Mouse (Mus musculus) adipocyte (in vitro differentiated cells): ENCODE data around the gene Cdh11.
A peak's percentile ranks its signal among the peaks of the same experiment; 100 is the strongest.
"Not testable (repeated sequence)": the region's sequence is repeated elsewhere in the genome, so short reads cannot be mapped to it uniquely, and the experiment has no call there.

Experiments used
- DNase-seq: peaks from one replicate; pipeline ENCODE4 v3.0.0-alpha.2; 2016; ENCODE audit warnings: low spot score

Gene Cdh11

GRCm38 (mm10) chr8:102707305-102707704, 78.1 kb downstream of the Cdh11 start:
- DNase-seq = no peak

- DNase-seq = no peak
Observed at GRCm38 (mm10) chr8:102705376-102705905, 80.0 kb downstream of the Cdh11 start.

GRCm38 (mm10) chr8:102700245-102700644, 85.2 kb downstream of the Cdh11 start:
- DNase-seq = no peak

GRCm38 (mm10) chr8:102698232-102698837, 87.1 kb downstream of the Cdh11 start:
- no peak for DNase-seq

GRCm38 (mm10) chr8:102693465-102693864, 92.0 kb downstream of the Cdh11 start:
- DNase-seq = peak; percentile 56

GRCm38 (mm10) chr8:102685491-102685890, 100.0 kb downstream of the Cdh11 start:
- DNase-seq = not testable (repeated sequence)

GRCm38 (mm10) chr8:102685023-102685422, 100.4 kb downstream of the Cdh11 start:
- no peak for DNase-seq

GRCm38 (mm10) chr8:102677148-102677547, 108.3 kb downstream of the Cdh11 start:
- DNase-seq = no peak

- not testable (repeated sequence) for DNase-seq
Observed at GRCm38 (mm10) chr8:102664561-102664960, 120.9 kb downstream of the Cdh11 start.

- peak; percentile 3 for DNase-seq
Observed at GRCm38 (mm10) chr8:102656529-102656928, 128.9 kb downstream of the Cdh11 start.

- DNase-seq = no peak
Observed at GRCm38 (mm10) chr8:102651964-102652363, 133.5 kb downstream of the Cdh11 start.

- DNase-seq = no peak
Observed at GRCm38 (mm10) chr8:102627151-102627550, 158.3 kb downstream of the Cdh11 start.

GRCm38 (mm10) chr8:102612146-102612545, 173.3 kb downstream of the Cdh11 start:
- no peak for DNase-seq

GRCm38 (mm10) chr8:102601327-102601726, 184.1 kb downstream of the Cdh11 start:
- no peak for DNase-seq

- DNase-seq = peak; percentile 39
Observed at GRCm38 (mm10) chr8:102596523-102596922, 188.9 kb downstream of the Cdh11 start.

- no peak for DNase-seq
Observed at GRCm38 (mm10) chr8:102593899-102594298, 191.5 kb downstream of the Cdh11 start.
